Mouse (Mus musculus): Measurements from ENCODE around the gene Grm2. TPM values are rescaled to one million over a fixed set of nuclear protein-coding genes. Genes with fewer than 3 reads are reported as not detected.
"Not testable (repeated sequence)": the region's sequence is repeated elsewhere in the genome, so short reads cannot be mapped to it uniquely, and the experiment has no call there.

The Grm2 gene
- polyA plus RNA-seq, 1 experiment, result 54.7 TPM

- TF ChIP-seq CTCF (IDR thresholded peaks at IDR 0.05; ENCODE audit: extremely low read depth, insufficient read depth, low read length), result no peak
- no peak for TF ChIP-seq POLR2A (IDR thresholded peaks at IDR 0.05; ENCODE audit: extremely low read depth, insufficient read depth, low read length)
- Histone ChIP-seq H3K27ac (ENCODE audit: insufficient read depth, low read length) (no peak overlapping the region), H3K4me3 (ENCODE audit: insufficient read depth, low read length) (no peak overlapping the region), H3K4me1 (ENCODE audit: control insufficient read depth, insufficient read depth, low read length) (no peaks in the 10 kb centered on the region)
These were observed 23.7 kb downstream of the Grm2 start for GRCm38 (mm10) chr9:106632185-106632584.

GRCm38 (mm10) chr9:106627796-106628195 is 28.1 kb downstream of the Grm2 start:
- H3K4me1 ChIP-seq (ENCODE audit: control insufficient read depth, insufficient read depth, low read length); H3K27ac ChIP-seq (ENCODE audit: insufficient read depth, low read length); H3K4me3 ChIP-seq (ENCODE audit: insufficient read depth, low read length): not testable (repeated sequence)

DNA sequence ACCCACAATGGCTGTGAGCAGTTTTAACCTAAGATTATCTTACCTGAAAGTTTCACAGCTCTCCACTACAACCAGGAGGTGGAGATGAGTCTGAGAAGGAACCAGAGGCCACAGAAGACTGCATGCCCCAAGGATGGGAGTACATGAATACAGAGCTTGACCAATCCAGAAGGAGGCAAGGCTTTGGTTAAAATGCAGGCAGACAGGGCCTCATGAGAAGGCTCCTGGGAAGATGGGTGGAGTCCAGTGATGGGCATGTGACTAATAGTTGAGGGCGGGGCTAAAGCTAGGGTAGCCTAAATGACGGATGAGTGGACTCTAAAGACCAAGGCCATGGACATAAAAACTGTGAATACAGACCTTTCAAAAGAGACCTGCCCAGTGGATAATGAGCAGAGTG is 29.6 kb downstream of the Grm2 start, which contains the start of gene Iqcf6:
Iqcf6 (plus strand) TSS at position 301 of the 400 bp plus-strand sequence.
- H3K4me3 ChIP-seq (ENCODE audit: insufficient read depth, low read length), result no peak within 1 kb of the TSS
- H3K27ac ChIP-seq (ENCODE audit: insufficient read depth, low read length), result no peak within 1 kb of the TSS
- no peaks in the 10 kb centered on the region for H3K4me1 ChIP-seq (ENCODE audit: control insufficient read depth, insufficient read depth, low read length)
- no peak for TF ChIP-seq CTCF (IDR thresholded peaks at IDR 0.05; ENCODE audit: extremely low read depth, insufficient read depth, low read length)
- no peak for TF ChIP-seq POLR2A (IDR thresholded peaks at IDR 0.05; ENCODE audit: extremely low read depth, insufficient read depth, low read length)

DNA sequence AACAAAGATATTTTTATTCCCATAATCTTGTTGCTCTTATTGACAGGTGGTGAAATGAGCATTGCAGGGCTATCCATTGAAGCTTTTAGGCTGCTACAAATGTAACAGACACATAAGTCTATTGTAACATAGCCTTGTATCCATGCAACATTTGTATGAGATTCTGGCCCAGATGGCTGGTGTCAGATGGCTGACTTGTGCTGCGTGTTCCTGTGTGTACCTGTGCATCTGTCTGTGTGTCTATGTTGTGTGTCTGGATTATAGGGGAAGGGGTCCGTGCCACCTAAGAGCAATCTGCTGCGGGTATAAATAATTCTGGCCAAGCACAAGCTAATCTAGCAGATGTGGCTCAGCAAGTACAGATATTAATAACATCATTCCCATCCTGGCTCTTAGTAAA is 38.4 kb downstream of the Grm2 start:
- Histone ChIP-seq H3K27ac (ENCODE audit: insufficient read depth, low read length) (no peak overlapping the region), H3K4me1 (ENCODE audit: control insufficient read depth, insufficient read depth, low read length) (peaks cover 3% of the 10 kb centered on the region; the same call in 1 of the 2 replicates), H3K4me3 (ENCODE audit: insufficient read depth, low read length) (no peak overlapping the region)
- TF ChIP-seq CTCF (IDR thresholded peaks at IDR 0.05; ENCODE audit: extremely low read depth, insufficient read depth, low read length) (no peak), POLR2A (IDR thresholded peaks at IDR 0.05; ENCODE audit: extremely low read depth, insufficient read depth, low read length) (no peak)

GRCm38 (mm10) chr9:106616306-106616705 is 39.6 kb downstream of the Grm2 start:
- no peak overlapping the region for H3K27ac ChIP-seq (ENCODE audit: insufficient read depth, low read length)
- no peak overlapping the region for H3K4me3 ChIP-seq (ENCODE audit: insufficient read depth, low read length)
- TF ChIP-seq CTCF (IDR thresholded peaks at IDR 0.05; ENCODE audit: extremely low read depth, insufficient read depth, low read length) (no peak), POLR2A (IDR thresholded peaks at IDR 0.05; ENCODE audit: extremely low read depth, insufficient read depth, low read length) (no peak)
- peaks cover 3% of the 10 kb centered on the region; the same call in 1 of the 2 replicates for H3K4me1 ChIP-seq (ENCODE audit: control insufficient read depth, insufficient read depth, low read length)

GRCm38 (mm10) chr9:106614616-106615015 is 41.3 kb downstream of the Grm2 start:
- no peak for TF ChIP-seq POLR2A (IDR thresholded peaks at IDR 0.05; ENCODE audit: extremely low read depth, insufficient read depth, low read length)
- no peak for TF ChIP-seq CTCF (IDR thresholded peaks at IDR 0.05; ENCODE audit: extremely low read depth, insufficient read depth, low read length)
- Histone ChIP-seq H3K27ac (ENCODE audit: insufficient read depth, low read length) (no peak overlapping the region), H3K4me3 (ENCODE audit: insufficient read depth, low read length) (no peak overlapping the region), H3K4me1 (ENCODE audit: control insufficient read depth, insufficient read depth, low read length) (peaks cover 7% of the 10 kb centered on the region)

GRCm38 (mm10) chr9:106613951-106614350 is 41.9 kb downstream of the Grm2 start:
- TF ChIP-seq CTCF (IDR thresholded peaks at IDR 0.05; ENCODE audit: extremely low read depth, insufficient read depth, low read length), result no peak
- no peak for TF ChIP-seq POLR2A (IDR thresholded peaks at IDR 0.05; ENCODE audit: extremely low read depth, insufficient read depth, low read length)
- H3K4me3 ChIP-seq (ENCODE audit: insufficient read depth, low read length), result no peak overlapping the region
- H3K4me1 ChIP-seq (ENCODE audit: control insufficient read depth, insufficient read depth, low read length), result peaks cover 7% of the 10 kb centered on the region
- no peak overlapping the region for H3K27ac ChIP-seq (ENCODE audit: insufficient read depth, low read length)

GRCm38 (mm10) chr9:106610727-106611126 is 45.2 kb downstream of the Grm2 start:
- Histone ChIP-seq H3K4me3 (ENCODE audit: insufficient read depth, low read length) (no peak overlapping the region), H3K4me1 (ENCODE audit: control insufficient read depth, insufficient read depth, low read length) (peaks cover 7% of the 10 kb centered on the region), H3K27ac (ENCODE audit: insufficient read depth, low read length) (no peak overlapping the region)
- TF ChIP-seq CTCF (IDR thresholded peaks at IDR 0.05; ENCODE audit: extremely low read depth, insufficient read depth, low read length) (no peak), POLR2A (IDR thresholded peaks at IDR 0.05; ENCODE audit: extremely low read depth, insufficient read depth, low read length) (no peak)

- no peak overlapping the region for H3K4me3 ChIP-seq (ENCODE audit: insufficient read depth, low read length)
- no peak overlapping the region for H3K27ac ChIP-seq (ENCODE audit: insufficient read depth, low read length)
- no peaks in the 10 kb centered on the region; the same call in 1 of the 2 replicates for H3K4me1 ChIP-seq (ENCODE audit: control insufficient read depth, insufficient read depth, low read length)
- TF ChIP-seq POLR2A (IDR thresholded peaks at IDR 0.05; ENCODE audit: extremely low read depth, insufficient read depth, low read length) (no peak), CTCF (IDR thresholded peaks at IDR 0.05; ENCODE audit: extremely low read depth, insufficient read depth, low read length) (peak; percentile 86)
These were observed 55.3 kb downstream of the Grm2 start for GRCm38 (mm10) chr9:106600546-106600945.

DNA sequence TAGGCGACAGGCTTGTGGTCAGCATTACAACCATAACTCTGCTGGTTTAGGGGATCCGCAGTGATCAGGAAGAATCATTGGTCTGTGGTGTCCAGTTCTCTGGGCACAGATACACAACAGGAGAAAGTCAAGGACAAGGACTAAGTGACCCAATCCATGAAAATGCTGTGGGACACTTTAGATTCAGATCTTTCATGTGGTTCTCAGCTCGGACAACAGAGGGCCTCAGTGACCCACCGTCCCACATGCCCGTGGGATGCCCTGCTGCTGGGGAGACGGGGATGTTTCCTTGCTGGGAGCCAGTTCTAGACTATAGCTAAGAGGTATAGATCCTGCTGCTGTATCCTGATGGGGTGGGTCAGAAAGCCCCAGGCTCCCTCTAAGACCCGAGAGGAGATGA is 57.4 kb downstream of the Grm2 start:
- no peak overlapping the region for H3K4me3 ChIP-seq (ENCODE audit: insufficient read depth, low read length)
- TF ChIP-seq CTCF (IDR thresholded peaks at IDR 0.05; ENCODE audit: extremely low read depth, insufficient read depth, low read length) (0 out of 2 replicates have a peak, but pooled peaks have one; percentile 1), POLR2A (IDR thresholded peaks at IDR 0.05; ENCODE audit: extremely low read depth, insufficient read depth, low read length) (no peak)
- no peak overlapping the region for H3K27ac ChIP-seq (ENCODE audit: insufficient read depth, low read length)
- no peaks in the 10 kb centered on the region; the same call in 1 of the 2 replicates for H3K4me1 ChIP-seq (ENCODE audit: control insufficient read depth, insufficient read depth, low read length)
